Mouse (Mus musculus): ENCODE results near the gene Ccnl1. TPM values are rescaled to one million over a fixed set of nuclear protein-coding genes. Genes with fewer than 3 reads are reported as not detected.

Gene Ccnl1
- polyA plus RNA-seq, 1 experiment = 114 TPM

- DNase-seq (ENCODE audit: low spot score) = no peak
Measured at GRCm38 (mm10) chr3:65959416-65960001, 1.5 kb upstream of the Ccnl1 start.

DNA sequence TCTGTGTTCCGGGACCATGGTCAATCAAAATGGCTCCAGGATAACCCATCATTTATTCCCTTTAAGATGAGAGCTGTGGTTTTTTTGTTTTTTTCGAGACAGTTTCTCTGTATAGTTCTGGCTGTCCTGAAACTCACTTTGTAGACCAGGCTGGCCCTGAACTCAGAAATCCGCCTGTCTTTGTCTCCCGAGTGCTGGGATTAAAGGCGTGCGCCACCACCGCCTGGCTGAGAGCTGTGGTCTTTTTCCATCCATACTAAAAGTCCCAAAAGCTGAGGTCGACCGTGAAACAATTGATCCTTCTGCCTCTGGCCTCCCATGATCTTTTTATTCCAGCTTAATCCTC, 764 bp upstream of the Ccnl1 start:
- DNase-seq (ENCODE audit: low spot score) = no peak

- peak; percentile 61 for DNase-seq (ENCODE audit: low spot score)
Measured at GRCm38 (mm10) chr3:65957271-65958101, 563 bp downstream of the Ccnl1 start.

GRCm38 (mm10) chr3:65954499-65955391, 3.3 kb downstream of the Ccnl1 start:
- DNase-seq (ENCODE audit: low spot score) = no peak

DNA sequence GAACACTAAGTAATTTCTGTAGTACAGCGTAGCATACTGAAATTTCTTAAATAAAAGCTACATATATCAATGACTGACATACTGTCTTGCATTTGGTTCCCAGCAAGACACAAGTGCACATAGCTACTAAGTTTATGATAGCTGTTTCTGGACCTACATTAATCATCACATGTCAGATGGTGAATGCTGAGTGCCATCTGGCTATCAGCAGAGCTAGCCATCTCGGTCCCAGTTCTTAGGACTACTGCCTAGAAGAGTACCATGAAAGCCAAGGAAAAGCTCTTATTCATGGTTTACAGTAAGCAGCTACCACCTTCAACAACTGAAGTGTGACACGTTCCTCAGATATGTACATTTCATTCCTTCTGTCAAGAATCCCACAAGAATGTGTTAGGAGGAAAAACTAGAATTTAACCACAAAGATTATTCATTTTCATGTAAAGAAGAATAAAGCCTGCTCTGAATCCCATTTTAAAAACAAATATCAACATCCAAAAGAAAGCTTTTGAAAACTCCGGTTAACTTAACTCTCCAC, 7.2 kb downstream of the Ccnl1 start:
- no peak for DNase-seq (ENCODE audit: low spot score)

DNA sequence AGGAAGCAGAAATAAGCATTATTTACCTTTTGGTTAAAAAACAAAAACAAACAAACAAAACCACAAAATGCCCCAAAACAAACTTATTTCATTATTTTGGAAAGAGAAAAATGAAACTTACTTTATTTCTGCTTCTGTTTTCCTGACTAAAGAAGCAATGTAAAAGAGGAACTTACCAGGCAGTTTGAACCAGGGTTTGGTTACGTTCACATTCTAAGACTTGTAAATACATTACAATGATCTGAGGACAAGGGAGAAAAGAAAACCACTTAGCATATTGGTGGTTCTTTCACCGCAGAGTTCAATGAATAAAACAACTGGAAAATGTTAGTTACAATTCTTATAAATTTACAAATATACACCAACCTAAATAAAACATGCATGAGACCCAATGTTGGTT, 7.7 kb downstream of the Ccnl1 start:
- no peak for DNase-seq (ENCODE audit: low spot score)

DNA sequence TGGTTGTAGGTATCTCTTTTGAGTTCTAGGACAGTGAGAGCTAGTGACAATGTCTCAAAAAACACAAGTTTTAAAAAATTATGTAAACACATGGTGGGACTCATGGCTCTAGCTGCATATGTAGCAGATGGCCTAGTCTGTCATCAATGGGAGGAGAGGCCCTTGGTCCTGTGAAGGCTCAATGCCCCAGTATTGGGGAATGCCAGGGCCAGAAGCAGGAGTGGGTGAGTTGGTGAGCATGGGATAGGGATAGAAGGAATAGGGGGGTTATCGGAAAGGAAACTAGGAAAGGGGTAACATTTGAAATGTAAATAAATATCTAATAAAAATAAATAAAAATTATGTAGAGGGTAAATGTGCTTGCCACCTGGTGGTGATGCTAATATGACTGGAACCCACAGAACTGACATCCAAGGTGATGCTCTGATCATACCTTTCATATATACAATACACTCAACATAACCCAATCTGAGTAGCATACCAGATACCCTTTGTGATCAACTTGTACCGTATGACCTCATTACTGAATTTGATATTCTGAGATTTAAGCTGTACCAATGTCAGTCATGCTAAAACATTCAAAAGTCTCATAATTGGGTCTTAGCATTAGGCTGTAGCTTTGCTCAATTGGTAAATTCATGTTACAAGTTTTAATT, 12.6 kb downstream of the Ccnl1 start:
- DNase-seq (ENCODE audit: low spot score) = no peak

DNA sequence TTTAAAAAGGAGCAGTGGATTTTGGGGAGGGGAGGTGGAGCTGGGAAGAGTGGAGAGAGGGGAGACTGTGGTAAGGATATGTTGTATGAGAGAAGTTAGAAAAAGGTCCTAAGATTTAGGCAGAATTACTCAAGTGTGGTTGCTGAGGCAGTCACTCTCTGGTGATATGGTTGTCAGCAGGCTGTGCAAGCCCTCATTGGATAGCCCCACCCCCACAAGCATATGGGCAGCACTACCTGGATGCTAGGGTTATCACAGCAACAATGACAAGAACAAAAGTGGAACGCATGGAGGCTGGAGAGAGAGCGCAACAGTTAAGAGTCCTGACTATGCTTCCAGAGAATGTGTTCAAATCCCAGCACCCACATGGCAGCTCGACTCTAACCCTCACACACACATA, 13.3 kb downstream of the Ccnl1 start:
- no peak for DNase-seq (ENCODE audit: low spot score)

DNA sequence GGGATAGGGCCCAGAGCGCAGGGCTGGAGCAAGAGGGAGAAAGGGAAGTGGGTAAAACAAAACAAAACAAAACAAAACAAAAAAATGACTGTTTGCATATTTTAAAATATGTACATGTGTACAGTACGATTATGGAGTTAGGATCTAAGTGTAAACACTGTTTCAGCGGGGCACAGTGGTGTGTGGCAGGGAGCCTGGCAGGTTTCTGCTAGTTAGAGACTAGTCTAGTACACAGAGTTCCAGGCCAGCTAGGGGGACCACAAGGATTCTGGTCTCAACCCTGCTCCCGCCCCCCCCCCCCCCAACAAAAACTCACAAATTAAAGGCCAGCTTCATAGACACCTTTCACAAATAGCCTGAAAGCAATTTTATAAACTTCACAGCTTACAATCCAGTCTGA, 14.6 kb downstream of the Ccnl1 start:
- DNase-seq (ENCODE audit: low spot score) = no peak

- DNase-seq (ENCODE audit: low spot score) = no peak
Measured at GRCm38 (mm10) chr3:65941052-65941451, 17.0 kb downstream of the Ccnl1 start.

DNA sequence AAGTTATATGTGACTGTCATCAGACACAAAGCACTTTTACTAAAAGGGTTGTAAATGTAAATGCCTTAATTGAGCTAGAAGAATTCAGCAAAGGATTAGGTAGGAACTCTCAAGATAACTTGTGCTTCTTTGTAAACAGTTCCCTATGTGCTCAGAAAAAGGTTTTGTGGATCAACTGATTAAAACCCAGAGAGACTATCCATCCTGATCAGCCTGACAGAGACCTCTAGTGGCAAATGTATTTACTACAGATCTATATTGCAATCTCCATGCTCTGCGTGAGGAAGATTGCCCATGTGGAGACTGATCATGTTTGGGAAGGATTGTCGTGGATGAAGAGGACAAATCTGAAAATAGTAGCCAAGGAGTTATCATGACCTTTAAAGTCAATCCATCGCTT, 19.8 kb downstream of the Ccnl1 start:
- no peak for DNase-seq (ENCODE audit: low spot score)

DNA sequence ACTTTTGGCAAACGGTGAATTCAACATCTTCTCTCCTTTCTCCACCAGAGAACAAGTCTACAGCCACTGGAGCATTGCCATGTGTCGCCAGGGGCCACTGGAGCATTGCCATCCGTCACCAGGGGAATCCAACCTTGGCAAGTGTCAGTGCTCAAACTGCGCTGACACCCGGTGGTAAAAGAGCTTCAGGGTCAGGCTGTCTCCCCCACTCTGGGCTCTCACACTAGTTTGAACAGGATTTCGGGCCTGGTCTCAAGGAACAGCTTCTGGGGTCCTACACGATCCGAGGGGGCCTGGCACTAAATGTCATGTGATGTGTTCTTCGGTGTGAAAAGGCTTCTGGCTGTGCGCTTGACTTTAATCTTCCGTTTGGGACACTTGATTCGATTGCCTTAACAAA, 21.7 kb downstream of the Ccnl1 start:
- DNase-seq (ENCODE audit: low spot score) = no peak

GRCm38 (mm10) chr3:65935153-65935552, 22.9 kb downstream of the Ccnl1 start:
- DNase-seq (ENCODE audit: low spot score) = no peak

DNA sequence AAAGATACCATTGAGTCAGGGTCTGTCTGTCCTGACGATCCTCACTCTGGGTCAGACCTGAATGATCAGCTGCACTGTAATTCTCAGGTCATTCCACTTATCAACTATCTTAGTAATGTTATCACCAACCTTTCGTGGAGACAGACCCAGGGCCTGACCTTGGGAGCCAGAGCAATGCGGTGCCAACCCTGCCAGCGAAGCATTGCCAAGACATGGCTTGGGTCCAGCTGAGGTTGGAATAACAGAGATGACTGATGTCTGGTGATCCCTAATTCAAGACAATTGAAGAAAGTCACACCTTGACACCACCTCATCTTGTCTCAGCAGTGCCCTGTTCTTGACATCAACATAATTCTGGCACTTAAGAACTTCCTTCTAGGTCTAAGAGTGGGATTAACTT, 24.3 kb downstream of the Ccnl1 start:
- DNase-seq (ENCODE audit: low spot score) = no peak

DNA sequence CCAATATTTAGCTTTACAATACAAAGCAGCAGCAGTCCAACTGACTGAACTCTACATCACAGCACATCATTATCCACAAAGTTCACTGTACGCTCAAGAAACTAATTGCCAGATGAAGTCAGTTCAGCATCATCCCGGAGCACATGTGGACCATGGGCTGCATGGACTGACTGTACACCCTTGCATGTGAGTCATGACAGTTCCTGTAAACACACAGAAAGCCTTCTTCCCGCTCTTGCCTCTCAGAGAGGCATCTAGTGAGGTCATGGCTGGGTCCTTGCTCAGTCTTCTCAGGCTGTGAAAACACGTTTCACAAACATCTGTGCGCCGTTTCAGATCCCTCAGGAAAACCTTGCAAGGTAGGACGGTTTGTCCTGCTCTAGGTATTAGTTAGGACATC, 26.5 kb downstream of the Ccnl1 start:
- DNase-seq (ENCODE audit: low spot score) = no peak

- no peak for DNase-seq (ENCODE audit: low spot score)
Measured at GRCm38 (mm10) chr3:65930636-65931035, 27.4 kb downstream of the Ccnl1 start.

DNA sequence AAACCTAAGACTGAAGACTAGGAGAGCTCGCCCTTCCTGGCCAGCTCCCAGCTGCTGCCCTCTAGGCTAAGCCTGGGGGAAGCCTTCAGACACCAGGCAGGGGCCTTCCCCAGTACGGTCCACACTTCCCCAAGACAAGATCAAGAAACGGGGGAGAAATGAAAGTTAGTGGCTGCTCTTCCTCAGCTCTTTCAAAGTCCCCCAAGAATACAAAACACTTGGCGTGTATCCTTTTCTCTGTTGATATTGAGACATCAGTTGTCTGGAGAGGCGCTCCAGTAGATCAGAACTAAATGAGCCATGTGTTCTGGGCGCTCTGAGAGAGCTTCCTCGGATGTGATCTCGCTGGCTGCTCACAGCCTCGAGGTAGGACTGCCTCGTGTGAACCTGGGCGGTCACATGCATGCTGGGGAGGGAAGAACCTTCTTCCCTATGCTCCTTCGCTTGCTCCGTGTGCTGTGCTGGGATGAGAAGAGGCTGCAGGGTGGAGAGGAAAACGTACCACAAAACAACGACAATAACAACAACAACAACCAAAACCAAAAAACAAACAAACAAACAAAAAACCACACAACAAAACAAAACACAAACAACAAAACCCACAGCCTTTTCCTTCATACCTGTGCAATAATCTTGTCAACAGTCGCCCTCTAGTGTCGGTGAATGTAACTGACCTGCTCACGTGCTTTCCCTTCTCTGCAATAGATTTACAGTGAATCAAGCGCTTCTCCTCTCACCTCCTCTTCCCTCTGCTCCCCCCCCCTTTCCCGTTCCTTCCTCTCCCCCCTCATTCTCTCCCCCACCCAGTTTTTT, 28.0 kb downstream of the Ccnl1 start:
- no peak for DNase-seq (ENCODE audit: low spot score)

DNA sequence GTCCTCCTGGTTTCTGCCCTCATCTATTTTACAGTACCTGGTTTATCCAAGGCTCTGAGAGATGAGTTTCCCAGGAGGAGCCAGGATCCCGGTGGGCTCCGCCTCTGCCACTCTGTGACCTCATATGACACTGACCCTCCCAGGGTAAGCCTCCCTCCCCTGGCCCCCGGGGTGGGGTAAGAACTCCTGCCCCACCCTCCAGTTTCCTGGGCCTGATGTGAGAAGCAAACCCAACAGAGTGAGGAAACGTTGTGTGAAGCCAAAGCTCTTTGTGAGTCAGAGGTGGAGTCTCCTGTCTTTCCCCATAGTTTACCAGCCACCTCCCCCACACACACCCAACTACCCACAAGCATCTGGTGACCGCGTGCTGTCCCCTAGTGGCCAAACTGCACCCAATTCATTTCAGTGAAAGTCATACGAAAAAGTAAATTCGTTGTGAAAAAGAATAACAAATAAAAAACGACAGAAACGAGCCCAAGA, 28.7 kb downstream of the Ccnl1 start:
- peak; percentile 50 for DNase-seq (ENCODE audit: low spot score)

GRCm38 (mm10) chr3:65928614-65929272, 29.3 kb downstream of the Ccnl1 start:
- DNase-seq (ENCODE audit: low spot score) = no peak

DNA sequence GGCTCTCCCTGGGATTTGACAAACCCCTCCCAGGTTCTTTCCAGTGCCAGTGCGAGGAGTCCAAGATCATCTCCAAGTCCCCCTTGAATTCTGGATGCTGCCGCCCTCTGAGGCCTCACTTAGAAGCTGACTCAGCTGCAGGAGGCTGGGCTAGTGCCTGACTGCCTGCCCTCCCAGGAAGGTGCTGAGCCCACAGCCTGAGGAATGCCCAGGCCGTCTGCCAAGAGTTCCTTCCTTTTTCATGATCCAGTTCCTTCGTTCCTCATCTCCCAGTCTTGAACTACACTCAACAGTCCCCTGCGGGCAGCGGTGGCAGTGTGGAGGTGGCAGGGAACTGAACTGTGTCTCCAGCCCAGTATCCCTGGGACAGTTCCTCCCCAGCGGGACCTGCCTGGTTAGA, 30.4 kb downstream of the Ccnl1 start:
- peak; percentile 44 for DNase-seq (ENCODE audit: low spot score)

All from urinary bladder, adult 2 months (tissue).